Mouse (Mus musculus): ENCODE data around the gene 4930404N11Rik. TPM values are rescaled to one million over a fixed set of nuclear protein-coding genes. Genes with fewer than 3 reads are reported as not detected.
A peak's percentile ranks its signal among the peaks of the same experiment; 100 is the strongest.

4930404N11Rik gene
- polyA plus RNA-seq, 1 experiment: 0.52 TPM

- Histone ChIP-seq H3K4me3 (ENCODE audit: insufficient read depth, low read length) (no peak overlapping the region; the same call in 1 of the 2 replicates), H3K4me1 (ENCODE audit: control insufficient read depth, insufficient read depth, low read length) (no peaks in the 10 kb centered on the region), H3K27ac (ENCODE audit: insufficient read depth, low read length) (peak overlapping the region; percentile 5; the same call in 1 of the 2 replicates)
- TF ChIP-seq CTCF (IDR thresholded peaks at IDR 0.05; ENCODE audit: extremely low read depth, insufficient read depth, low read length) (peak; percentile 11; the same call in 1 of the 2 replicates), POLR2A (IDR thresholded peaks at IDR 0.05; ENCODE audit: extremely low read depth, insufficient read depth, low read length) (no peak)
Observed at GRCm38 (mm10) chr10:81319330-81319699, 46.3 kb downstream of the 4930404N11Rik start.

GRCm38 (mm10) chr10:81318589-81319329 lies 46.9 kb downstream of the 4930404N11Rik start:
- no peak for TF ChIP-seq CTCF (IDR thresholded peaks at IDR 0.05; ENCODE audit: extremely low read depth, insufficient read depth, low read length)
- TF ChIP-seq POLR2A (IDR thresholded peaks at IDR 0.05; ENCODE audit: extremely low read depth, insufficient read depth, low read length): no peak
- Histone ChIP-seq H3K4me1 (ENCODE audit: control insufficient read depth, insufficient read depth, low read length) (no peaks in the 10 kb centered on the region), H3K27ac (ENCODE audit: insufficient read depth, low read length) (no peak overlapping the region), H3K4me3 (ENCODE audit: insufficient read depth, low read length) (no peak overlapping the region)

- no peaks in the 10 kb centered on the region for H3K4me1 ChIP-seq (ENCODE audit: control insufficient read depth, insufficient read depth, low read length)
- TF ChIP-seq POLR2A (IDR thresholded peaks at IDR 0.05; ENCODE audit: extremely low read depth, insufficient read depth, low read length) (no peak), CTCF (IDR thresholded peaks at IDR 0.05; ENCODE audit: extremely low read depth, insufficient read depth, low read length) (no peak)
- no peak overlapping the region for H3K27ac ChIP-seq (ENCODE audit: insufficient read depth, low read length)
- no peak overlapping the region for H3K4me3 ChIP-seq (ENCODE audit: insufficient read depth, low read length)
Observed at GRCm38 (mm10) chr10:81317273-81317672, 48.3 kb downstream of the 4930404N11Rik start.

- no peaks in the 10 kb centered on the region for H3K4me1 ChIP-seq (ENCODE audit: control insufficient read depth, insufficient read depth, low read length)
- no peak overlapping the region for H3K4me3 ChIP-seq (ENCODE audit: insufficient read depth, low read length)
- no peak for TF ChIP-seq POLR2A (IDR thresholded peaks at IDR 0.05; ENCODE audit: extremely low read depth, insufficient read depth, low read length)
- TF ChIP-seq CTCF (IDR thresholded peaks at IDR 0.05; ENCODE audit: extremely low read depth, insufficient read depth, low read length): peak; percentile 58
- no peak overlapping the region for H3K27ac ChIP-seq (ENCODE audit: insufficient read depth, low read length)
Observed at GRCm38 (mm10) chr10:81316338-81317060, 49.1 kb downstream of the 4930404N11Rik start.

- no peaks in the 10 kb centered on the region for H3K4me1 ChIP-seq (ENCODE audit: control insufficient read depth, insufficient read depth, low read length)
- TF ChIP-seq CTCF (IDR thresholded peaks at IDR 0.05; ENCODE audit: extremely low read depth, insufficient read depth, low read length): no peak
- no peak for TF ChIP-seq POLR2A (IDR thresholded peaks at IDR 0.05; ENCODE audit: extremely low read depth, insufficient read depth, low read length)
- H3K27ac ChIP-seq (ENCODE audit: insufficient read depth, low read length): no peak overlapping the region
- no peak overlapping the region for H3K4me3 ChIP-seq (ENCODE audit: insufficient read depth, low read length)
Observed at GRCm38 (mm10) chr10:81315587-81315986, 50.0 kb downstream of the 4930404N11Rik start.

GRCm38 (mm10) chr10:81314201-81314600 lies 51.4 kb downstream of the 4930404N11Rik start:
- TF ChIP-seq CTCF (IDR thresholded peaks at IDR 0.05; ENCODE audit: extremely low read depth, insufficient read depth, low read length) (no peak), POLR2A (IDR thresholded peaks at IDR 0.05; ENCODE audit: extremely low read depth, insufficient read depth, low read length) (no peak)
- Histone ChIP-seq H3K4me3 (ENCODE audit: insufficient read depth, low read length) (no peak overlapping the region), H3K4me1 (ENCODE audit: control insufficient read depth, insufficient read depth, low read length) (no peaks in the 10 kb centered on the region), H3K27ac (ENCODE audit: insufficient read depth, low read length) (no peak overlapping the region)

- Histone ChIP-seq H3K27ac (ENCODE audit: insufficient read depth, low read length) (no peak overlapping the region), H3K4me3 (ENCODE audit: insufficient read depth, low read length) (no peak overlapping the region), H3K4me1 (ENCODE audit: control insufficient read depth, insufficient read depth, low read length) (no peaks in the 10 kb centered on the region)
- TF ChIP-seq CTCF (IDR thresholded peaks at IDR 0.05; ENCODE audit: extremely low read depth, insufficient read depth, low read length): no peak
- TF ChIP-seq POLR2A (IDR thresholded peaks at IDR 0.05; ENCODE audit: extremely low read depth, insufficient read depth, low read length): no peak
Observed at GRCm38 (mm10) chr10:81313581-81313980, 52.0 kb downstream of the 4930404N11Rik start.

Other genes starting within 250 kb of the 4930404N11Rik start
- 46.9 and 49.9 TPM in 2 replicates for gene Zbtb7a, start 230.6 kb downstream of the 4930404N11Rik start, polyA plus RNA-seq (2012; rRNA removed)
- gene Pias4, start 197.9 kb downstream of the 4930404N11Rik start, polyA plus RNA-seq (2012; rRNA removed): 21.3 and 22.5 TPM in 2 replicates
- gene Eef2, start 189.2 kb downstream of the 4930404N11Rik start, polyA plus RNA-seq (2012; rRNA removed): 1,040 and 1,088 TPM in 2 replicates
- gene Dapk3, start 182.8 kb downstream of the 4930404N11Rik start, polyA plus RNA-seq (2012; rRNA removed): 71.2 and 77.1 TPM in 2 replicates
- not detected in 2 replicates for gene 4930442H23Rik, start 182.0 kb downstream of the 4930404N11Rik start, polyA plus RNA-seq (2012; rRNA removed)
- gene Nmrk2, start 163.8 kb downstream of the 4930404N11Rik start, polyA plus RNA-seq (2012; rRNA removed): 0.13 and 0.19 TPM in 2 replicates
- gene Atcay, start 135.0 kb downstream of the 4930404N11Rik start, polyA plus RNA-seq (2012; rRNA removed): 166 and 169 TPM in 2 replicates
- gene Zfr2, start 132.7 kb downstream of the 4930404N11Rik start, polyA plus RNA-seq (2012; rRNA removed): 93.1 and 105 TPM in 2 replicates
- gene Matk, start 112.9 kb downstream of the 4930404N11Rik start, polyA plus RNA-seq (2012; rRNA removed): 475 and 540 TPM in 2 replicates
- 61.1 and 64.7 TPM in 2 replicates for gene Mrpl54, start 98.9 kb downstream of the 4930404N11Rik start, polyA plus RNA-seq (2012; rRNA removed)
- 52.1 and 58.2 TPM in 2 replicates for gene Apba3, start 98.9 kb downstream of the 4930404N11Rik start, polyA plus RNA-seq (2012; rRNA removed)
- gene Tjp3, start 74.2 kb downstream of the 4930404N11Rik start, polyA plus RNA-seq (2012; rRNA removed): 0.15 and 0.17 TPM in 2 replicates
- 414 and 443 TPM in 2 replicates for gene Pip5k1c, start 72.9 kb downstream of the 4930404N11Rik start, polyA plus RNA-seq (2012; rRNA removed)
- gene Cactin, start 44.7 kb downstream of the 4930404N11Rik start, polyA plus RNA-seq (2012; rRNA removed): 32.2 and 33.0 TPM in 2 replicates
- 2.7 and 2.9 TPM in 2 replicates for gene Tbxa2r, start 37.1 kb downstream of the 4930404N11Rik start, polyA plus RNA-seq (2012; rRNA removed)
- 1.2 and 1.4 TPM in 2 replicates for gene Gipc3, start 22.6 kb downstream of the 4930404N11Rik start, polyA plus RNA-seq (2012; rRNA removed)
- 34.4 and 36.3 TPM in 2 replicates for gene Hmg20b, start 15.3 kb downstream of the 4930404N11Rik start, polyA plus RNA-seq (2012; rRNA removed)
- gene Mfsd12, start 8.3 kb downstream of the 4930404N11Rik start, polyA plus RNA-seq (2012; rRNA removed): 30.1 and 30.8 TPM in 2 replicates
- gene Fzr1, start 12.7 kb upstream of the 4930404N11Rik start, polyA plus RNA-seq (2012; rRNA removed): 75.5 and 76.0 TPM in 2 replicates
- gene Dohh, start 18.6 kb upstream of the 4930404N11Rik start, polyA plus RNA-seq (2012; rRNA removed): 106 and 108 TPM in 2 replicates
- gene Gm48551, start 18.6 kb upstream of the 4930404N11Rik start, polyA plus RNA-seq (2012; rRNA removed): 5.8 and 5.9 TPM in 2 replicates
- gene Gm48552, start 23.2 kb upstream of the 4930404N11Rik start, polyA plus RNA-seq (2012; rRNA removed): 6.8 and 7.8 TPM in 2 replicates
- gene Smim24, start 27.2 kb upstream of the 4930404N11Rik start, polyA plus RNA-seq (2012; rRNA removed): 2.5 and 3.0 TPM in 2 replicates
- 52.2 and 54.5 TPM in 2 replicates for gene Nfic, start 89.8 kb upstream of the 4930404N11Rik start, polyA plus RNA-seq (2012; rRNA removed)
- 307 and 309 TPM in 2 replicates for gene Celf5, start 116.9 kb upstream of the 4930404N11Rik start, polyA plus RNA-seq (2012; rRNA removed)
- 124 and 129 TPM in 2 replicates for gene Ncln, start 130.6 kb upstream of the 4930404N11Rik start, polyA plus RNA-seq (2012; rRNA removed)
- 0.87 and 1.1 TPM in 2 replicates for gene S1pr4, start 134.3 kb upstream of the 4930404N11Rik start, polyA plus RNA-seq (2012; rRNA removed)
- 3.4 and 3.9 TPM in 2 replicates for gene Gna15, start 158.4 kb upstream of the 4930404N11Rik start, polyA plus RNA-seq (2012; rRNA removed)
- gene Gna11, start 179.4 kb upstream of the 4930404N11Rik start, polyA plus RNA-seq (2012; rRNA removed): 147 and 154 TPM in 2 replicates
- gene Aes, start 193.7 kb upstream of the 4930404N11Rik start, polyA plus RNA-seq (2012; rRNA removed): 897 and 916 TPM in 2 replicates
- gene Tle2, start 208.7 kb upstream of the 4930404N11Rik start, polyA plus RNA-seq (2012; rRNA removed): 97.8 and 112 TPM in 2 replicates
- gene Tle6, start 235.3 kb upstream of the 4930404N11Rik start, polyA plus RNA-seq (2012; rRNA removed): 21.2 and 25.3 TPM in 2 replicates
- 3.7 and 4.2 TPM in 2 replicates for gene BC025920, start 240.5 kb upstream of the 4930404N11Rik start, polyA plus RNA-seq (2012; rRNA removed)

All from cortical plate, adult 2 months (tissue).